Mouse (Mus musculus): ENCODE results near the gene Exoc6. TPM values are rescaled to one million over a fixed set of nuclear protein-coding genes. Genes with fewer than 3 reads are reported as not detected.

The Exoc6 gene
- total and polyA plus RNA-seq, 3 experiments = 30.2 to 41.2 TPM; not detected in 1

- Histone ChIP-seq H3K9me3 (replicated peaks; ENCODE audit: insufficient read depth, low read length) (no peaks in the 10 kb centered on the region), H3K79me2 (ENCODE audit: control insufficient read depth, insufficient read depth, low read length, poor library complexity) (no peaks in the 10 kb centered on the region), H3K36me3 (ENCODE audit: control insufficient read depth in 1 of 2, insufficient read depth in 2 of 2, low read length in 2 of 2) (peaks cover 3 to 4% of the 10 kb centered on the region in 2 experiments), H3K4me1 (ENCODE audit: control insufficient read depth in 1 of 2, insufficient read depth in 2 of 2, low read length in 2 of 2) (peaks cover 0 to 8% of the 10 kb centered on the region in 2 experiments; a peak in 1 of 4 replicates), H3K9ac (ENCODE audit: control insufficient read depth, low read depth, low read length, poor library complexity, severe bottlenecking) (no peak overlapping the region), H3K27ac (ENCODE audit: control insufficient read depth, low read depth, low read length) (no peak overlapping the region), H3K4me3 (ENCODE audit: control insufficient read depth in 1 of 2, insufficient read depth in 1 of 2, low read depth in 2 of 2, low read length in 2 of 2) (no peak overlapping the region), H3K27me3 (ENCODE audit: control insufficient read depth in 1 of 2, insufficient read depth in 2 of 2, low read length in 2 of 2) (no peaks in the 10 kb centered on the region)
- DNase-seq (ENCODE audit: low read depth, low spot score) = no peak
- TF ChIP-seq EP300 (IDR thresholded peaks at IDR 0.05; ENCODE audit: low read depth in 1 of 2, low read length in 2 of 2) (no peak), POLR2AphosphoS5 (IDR thresholded peaks at IDR 0.05; ENCODE audit: borderline replicate concordance, low read depth, low read length) (no peak), MYC (IDR thresholded peaks at IDR 0.05; ENCODE audit: low read depth, low read length) (no peak)
Observed at GRCm38 (mm10) chr19:37654012-37654411, 103.8 kb downstream of the Exoc6 start.

DNA sequence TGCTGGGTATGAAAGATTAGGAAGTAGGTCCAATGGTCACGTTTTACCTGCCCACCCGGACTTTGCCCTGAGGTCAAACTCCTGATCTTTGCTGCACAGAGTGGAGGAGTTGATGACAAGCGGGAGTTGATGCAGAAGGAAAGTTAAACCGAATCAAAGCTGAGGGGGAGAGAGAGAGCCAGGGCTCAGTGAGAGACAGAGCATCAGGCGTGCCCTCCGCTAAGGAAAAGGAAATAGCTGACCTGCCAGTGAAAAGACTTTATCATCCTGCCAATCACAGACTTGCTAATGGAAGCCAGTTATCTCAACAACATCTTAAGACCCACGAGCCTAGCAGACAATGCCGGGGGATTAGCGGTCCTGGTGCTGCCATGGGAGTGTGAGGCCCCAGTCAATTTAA lies 106.2 kb downstream of the Exoc6 start:
- H3K4me3 ChIP-seq (ENCODE audit: control insufficient read depth in 1 of 2, insufficient read depth in 1 of 2, low read depth in 2 of 2, low read length in 2 of 2) = no peak overlapping the region
- no peaks in the 10 kb centered on the region for H3K9me3 ChIP-seq (replicated peaks; ENCODE audit: insufficient read depth, low read length)
- H3K27me3 ChIP-seq (ENCODE audit: control insufficient read depth in 1 of 2, insufficient read depth in 2 of 2, low read length in 2 of 2) = no peaks in the 10 kb centered on the region
- H3K4me1 ChIP-seq (ENCODE audit: control insufficient read depth in 1 of 2, insufficient read depth in 2 of 2, low read length in 2 of 2) = no peaks in the 10 kb centered on the region
- H3K79me2 ChIP-seq (ENCODE audit: control insufficient read depth, insufficient read depth, low read length, poor library complexity) = no peaks in the 10 kb centered on the region
- DNase-seq (ENCODE audit: low read depth, low spot score) = no peak
- no peak overlapping the region for H3K9ac ChIP-seq (ENCODE audit: control insufficient read depth, low read depth, low read length, poor library complexity, severe bottlenecking)
- no peak overlapping the region for H3K27ac ChIP-seq (ENCODE audit: control insufficient read depth, low read depth, low read length)
- TF ChIP-seq NELFE (IDR thresholded peaks at IDR 0.05; ENCODE audit: low read depth, low read length) = no peak
- TF ChIP-seq RCOR1 (IDR thresholded peaks at IDR 0.05; ENCODE audit: low read depth, low read length) = no peak
- TF ChIP-seq USF2 (IDR thresholded peaks at IDR 0.05; ENCODE audit: borderline replicate concordance in 1 of 2, insufficient read depth in 1 of 2, low read depth in 1 of 2, low read length in 2 of 2) = no peak
- TF ChIP-seq POLR2AphosphoS5 (IDR thresholded peaks at IDR 0.05; ENCODE audit: borderline replicate concordance, low read depth, low read length) = no peak
- TF ChIP-seq UBTF (IDR thresholded peaks at IDR 0.05; ENCODE audit: borderline replicate concordance, insufficient read depth, low read depth, low read length) = no peak
- no peak for TF ChIP-seq E2F4 (IDR thresholded peaks at IDR 0.05; ENCODE audit: borderline replicate concordance, low read depth, low read length)
- TF ChIP-seq EP300 (IDR thresholded peaks at IDR 0.05; ENCODE audit: low read depth in 1 of 2, low read length in 2 of 2) = no peak
- no peak for TF ChIP-seq MYC (IDR thresholded peaks at IDR 0.05; ENCODE audit: low read depth, low read length)
- no peak for TF ChIP-seq BHLHE40 (IDR thresholded peaks at IDR 0.05; ENCODE audit: borderline replicate concordance, low read depth, low read length)
- TF ChIP-seq ZMIZ1 (IDR thresholded peaks at IDR 0.05; ENCODE audit: low read depth, low read length) = no peak
- TF ChIP-seq HCFC1 (IDR thresholded peaks at IDR 0.05; ENCODE audit: low read depth, low read length) = no peak
- no peak for TF ChIP-seq TAL1 (IDR thresholded peaks at IDR 0.05; ENCODE audit: low read length)
- no peak for TF ChIP-seq USF1 (IDR thresholded peaks at IDR 0.05; ENCODE audit: low read depth, low read length)
- H3K36me3 ChIP-seq (ENCODE audit: control insufficient read depth in 1 of 2, insufficient read depth in 2 of 2, low read length in 2 of 2) = peaks cover 0 to 3% of the 10 kb centered on the region in 2 experiments; a peak in 2 of 4 replicates

DNA sequence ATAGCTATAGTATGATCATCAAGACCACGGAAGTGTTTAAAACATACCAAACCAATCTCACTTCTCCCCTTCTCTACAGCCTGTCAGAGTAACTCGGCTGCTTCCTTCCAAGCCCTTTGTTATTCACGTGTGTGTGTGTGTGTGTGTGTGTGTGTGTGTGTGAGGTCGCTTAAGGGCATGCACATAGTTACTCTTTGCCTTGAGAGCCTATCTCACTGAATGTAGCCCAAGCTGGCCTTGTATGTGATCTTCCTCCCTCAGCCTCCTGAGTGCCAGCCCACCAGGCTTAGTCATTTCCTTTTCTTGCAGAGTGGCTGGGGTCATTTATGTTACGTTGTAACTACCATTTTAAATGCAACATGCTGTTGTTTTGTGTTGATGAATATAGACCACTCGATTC lies 115.0 kb downstream of the Exoc6 start:
- no peak for TF ChIP-seq SIN3A (IDR thresholded peaks at IDR 0.05; ENCODE audit: low read length)
- no peak for TF ChIP-seq POLR2A (IDR thresholded peaks at IDR 0.05; ENCODE audit: control insufficient read depth in 1 of 2, insufficient read depth in 1 of 2, low read depth in 1 of 2, low read length in 2 of 2, poor library complexity in 1 of 2)
- TF ChIP-seq TAL1 (IDR thresholded peaks at IDR 0.05; ENCODE audit: low read length) = no peak
- TF ChIP-seq MXI1 (IDR thresholded peaks at IDR 0.05; ENCODE audit: low read depth, low read length) = no peak
- TF ChIP-seq ELF1 (IDR thresholded peaks at IDR 0.05; ENCODE audit: low read depth, low read length) = no peak
- TF ChIP-seq BHLHE40 (IDR thresholded peaks at IDR 0.05; ENCODE audit: borderline replicate concordance, low read depth, low read length) = no peak
- TF ChIP-seq MYB (IDR thresholded peaks at IDR 0.05; ENCODE audit: low read depth, low read length) = no peak
- no peak for TF ChIP-seq NELFE (IDR thresholded peaks at IDR 0.05; ENCODE audit: low read depth, low read length)
- TF ChIP-seq MYC (IDR thresholded peaks at IDR 0.05; ENCODE audit: low read depth, low read length) = no peak
- TF ChIP-seq SMC3 (IDR thresholded peaks at IDR 0.05; ENCODE audit: low read depth, low read length) = no peak
- TF ChIP-seq E2F4 (IDR thresholded peaks at IDR 0.05; ENCODE audit: borderline replicate concordance, low read depth, low read length) = no peak
- TF ChIP-seq EP300 (IDR thresholded peaks at IDR 0.05; ENCODE audit: low read depth in 1 of 2, low read length in 2 of 2) = no peak
- no peak for TF ChIP-seq CHD1 (IDR thresholded peaks at IDR 0.05; ENCODE audit: low read depth, low read length)
- no peak for TF ChIP-seq POLR2AphosphoS5 (IDR thresholded peaks at IDR 0.05; ENCODE audit: borderline replicate concordance, low read depth, low read length)
- TF ChIP-seq ZC3H11A (IDR thresholded peaks at IDR 0.05; ENCODE audit: low read depth, low read length) = no peak
- TF ChIP-seq HCFC1 (IDR thresholded peaks at IDR 0.05; ENCODE audit: low read depth, low read length) = no peak
- Histone ChIP-seq H3K79me2 (ENCODE audit: control insufficient read depth, insufficient read depth, low read length, poor library complexity) (no peaks in the 10 kb centered on the region), H3K27me3 (ENCODE audit: control insufficient read depth in 1 of 2, insufficient read depth in 2 of 2, low read length in 2 of 2) (no peaks in the 10 kb centered on the region), H3K4me1 (ENCODE audit: control insufficient read depth in 1 of 2, insufficient read depth in 2 of 2, low read length in 2 of 2) (peaks cover 14 to 21% of the 10 kb centered on the region in 2 experiments), H3K36me3 (ENCODE audit: control insufficient read depth in 1 of 2, insufficient read depth in 2 of 2, low read length in 2 of 2) (peaks cover 2 to 26% of the 10 kb centered on the region in 2 experiments; a peak in 3 of 4 replicates), H3K4me3 (ENCODE audit: control insufficient read depth in 1 of 2, insufficient read depth in 1 of 2, low read depth in 2 of 2, low read length in 2 of 2) (no peak overlapping the region), H3K9ac (ENCODE audit: control insufficient read depth, low read depth, low read length, poor library complexity, severe bottlenecking) (no peak overlapping the region), H3K27ac (ENCODE audit: control insufficient read depth, low read depth, low read length) (no peak overlapping the region), H3K9me3 (replicated peaks; ENCODE audit: insufficient read depth, low read length) (no peaks in the 10 kb centered on the region)
- DNase-seq (ENCODE audit: low read depth, low spot score) = peak; percentile 40
